Mouse (Mus musculus): ENCODE data around the gene Inka1. TPM values are rescaled to one million over a fixed set of nuclear protein-coding genes. Genes with fewer than 3 reads are reported as not detected.
"Not testable (repeated sequence)": the region's sequence is repeated elsewhere in the genome, so short reads cannot be mapped to it uniquely, and the experiment has no call there.

The Inka1 gene
- total RNA-seq (2021) = 10 to 100 TPM; 10.3 to 11.8 TPM

GRCm38 (mm10) chr9:107985131-107986119 is at the start of gene Inka1:
TSS of gene Inka1 (minus strand) at chr9:107985879.
- intact Hi-C loops (cut with DNase I) = loop anchor here (1.0 to 10.0 kb wide), 3 partner anchors 22 to 319 kb away; partner anchors contain the start of genes Amigo3, Rhoa and Tcta
- peak; percentile 92 to 95 for DNase-seq

GRCm38 (mm10) chr9:108032126-108032525 is 46.4 kb upstream of the Inka1 start:
- intact Hi-C loops (cut with DNase I) = no loop called here
- DNase-seq = no peak

- DNase-seq = no peak
- intact Hi-C loops (cut with DNase I) = no loop called here
These were observed 42.2 kb upstream of the Inka1 start for GRCm38 (mm10) chr9:108027867-108028266.

- no peak for DNase-seq
- intact Hi-C loops (cut with DNase I) = no loop called here
These were observed 40.9 kb upstream of the Inka1 start for GRCm38 (mm10) chr9:108026584-108026983.

GRCm38 (mm10) chr9:108023216-108023615 is 37.5 kb upstream of the Inka1 start:
- DNase-seq = no peak
- intact Hi-C loops (cut with DNase I) = no loop called here

GRCm38 (mm10) chr9:108020741-108021140 is 35.1 kb upstream of the Inka1 start:
- DNase-seq = no peak
- intact Hi-C loops (cut with DNase I) = no loop called here

- no peak for DNase-seq
- intact Hi-C loops (cut with DNase I) = no loop called here
These were observed 31.4 kb upstream of the Inka1 start for GRCm38 (mm10) chr9:108017127-108017526.

GRCm38 (mm10) chr9:108013577-108013976 is 27.9 kb upstream of the Inka1 start:
- DNase-seq; intact Hi-C loops (cut with DNase I): not testable (repeated sequence)

- no peak for DNase-seq
- intact Hi-C loops (cut with DNase I) = no loop called here
These were observed 24.7 kb upstream of the Inka1 start for GRCm38 (mm10) chr9:108010385-108010784.

- intact Hi-C loops (cut with DNase I) = no loop called here
- DNase-seq = no peak
These were observed 22.4 kb upstream of the Inka1 start for GRCm38 (mm10) chr9:108008041-108008440.

GRCm38 (mm10) chr9:108003531-108003890 is 17.8 kb upstream of the Inka1 start:
- intact Hi-C loops (cut with DNase I) = loop anchor here (2.0 kb wide), 1 partner anchor 47 kb away; no protein-coding TSS in a partner anchor
- peak in 1 of 2 experiments; percentile 14 for DNase-seq

GRCm38 (mm10) chr9:108002778-108003530 is 17.3 kb upstream of the Inka1 start:
- DNase-seq = no peak
- intact Hi-C loops (cut with DNase I) = loop anchor here (2.0 kb wide), 1 partner anchor 48 kb away; no protein-coding TSS in a partner anchor

- intact Hi-C loops (cut with DNase I) = loop anchor here (2.0 kb wide), 1 partner anchor 49 kb away; no protein-coding TSS in a partner anchor
- DNase-seq = peak; percentile 99 to 100
These were observed 16.5 kb upstream of the Inka1 start, which contains the start of gene Ip6k1 for GRCm38 (mm10) chr9:108001922-108002770. TSS of gene Ip6k1 (plus strand) at chr9:108002501.

GRCm38 (mm10) chr9:107996049-107996448 is 10.4 kb upstream of the Inka1 start, which contains the start of gene Gm20662:
TSS of gene Gm20662 (plus strand) at chr9:107996349.
- no peak for DNase-seq
- intact Hi-C loops (cut with DNase I) = no loop called here

GRCm38 (mm10) chr9:107995513-107995912 is 9.8 kb upstream of the Inka1 start:
- DNase-seq = no peak
- intact Hi-C loops (cut with DNase I) = no loop called here

GRCm38 (mm10) chr9:107994464-107994863 is 8.8 kb upstream of the Inka1 start:
- intact Hi-C loops (cut with DNase I) = no loop called here
- no peak for DNase-seq

- intact Hi-C loops (cut with DNase I) = no loop called here
- no peak for DNase-seq
These were observed 7.3 kb upstream of the Inka1 start for GRCm38 (mm10) chr9:107993013-107993412.

- no peak for DNase-seq
- intact Hi-C loops (cut with DNase I) = no loop called here
These were observed 6.5 kb upstream of the Inka1 start, which contains the start of gene Cdhr4 for GRCm38 (mm10) chr9:107992197-107992596. TSS of gene Cdhr4 (plus strand) at chr9:107992497.

- intact Hi-C loops (cut with DNase I) = loop anchor here (2.0 to 10.0 kb wide), 2 partner anchors 65 to 317 kb away; partner anchors contain the start of genes Amigo3, Rhoa and Tcta
- DNase-seq = no peak
These were observed 2.3 kb upstream of the Inka1 start for GRCm38 (mm10) chr9:107987950-107988349.

- intact Hi-C loops (cut with DNase I) = loop anchor here (1.0 to 10.0 kb wide), 3 partner anchors 23 to 318 kb away; partner anchors contain the start of genes Amigo3, Rhoa and Tcta
- peak; percentile 84 to 86 for DNase-seq
These were observed 697 bp upstream of the Inka1 start for GRCm38 (mm10) chr9:107986376-107986775.

Data from heart, postnatal 36 days (tissue).